Mouse (Mus musculus) liver, embryonic 14.5 days (tissue): Measurements from ENCODE around the gene Tnnt3. TPM values are rescaled to one million over a fixed set of nuclear protein-coding genes. Genes with fewer than 3 reads are reported as not detected.

Experiments
- ATAC-seq: fragments of 200-750 bp; cut with Nextera tagmentation; 2 replicates; pipeline ENCODE4 v1.8.0; 2017; ENCODE audit warnings: moderate number of reproducible peaks, mild to moderate bottlenecking, moderate library complexity; ENCODE audit not compliant: insufficient read depth
- DNase-seq, 3 experiments: peaks; one replicate each; pipeline ENCODE4 v3.0.0-alpha.2; 2012 to 2013; ENCODE audit warnings: low read depth in 3 of 3, low spot score in 3 of 3
- H3K27ac ChIP-seq: fragments of 300-500 bp; sonication (generic); 2 replicates; pipeline ENCODE4 v1.5.1; 2014; ENCODE audit warnings: moderate library complexity, mild to moderate bottlenecking, control low read depth, inconsistent platforms
- H3K27me3 ChIP-seq: fragments of 300-500 bp; sonication (generic); 2 replicates; pipeline ENCODE4 v1.6.1; 2014; ENCODE audit warnings: mild to moderate bottlenecking, low read length, moderate library complexity; ENCODE audit not compliant: control insufficient read depth, insufficient read depth
- H3K36me3 ChIP-seq: fragments of 300-500 bp; sonication (generic); replicated peaks from 2 replicates; pipeline ENCODE4 v1.6.1; 2014; ENCODE audit warnings: low read depth; ENCODE audit not compliant: control insufficient read depth, insufficient read depth
- H3K4me1 ChIP-seq, 2 experiments: fragments of 200-500 bp in 1 of 2; fragments of 300-500 bp in 1 of 2; sonication (generic) in 1 of 2; replicated peaks; 2 replicates each; pipeline ENCODE4 v1.6.1; 2012 to 2014; ENCODE audit warnings: antibody characterized with exemption in 1 of 2, inconsistent platforms in 1 of 2, low read length in 1 of 2; ENCODE audit not compliant: control insufficient read depth in 2 of 2, insufficient read depth in 2 of 2
- H3K4me2 ChIP-seq: fragments of 300-500 bp; sonication (generic); 2 replicates; pipeline ENCODE4 v1.6.1; 2014; ENCODE audit warnings: low read depth, mild to moderate bottlenecking, control low read depth, moderate library complexity
- H3K4me3 ChIP-seq, 2 experiments: fragments of 200-500 bp in 1 of 2; fragments of 300-500 bp in 1 of 2; sonication (generic) in 1 of 2; 2 replicates each; pipeline ENCODE4 v1.5.1; 2012 to 2014; ENCODE audit warnings: low read depth in 2 of 2, low read length in 2 of 2, mild to moderate bottlenecking in 2 of 2, control low read depth in 1 of 2, inconsistent platforms in 1 of 2, moderate library complexity in 1 of 2; ENCODE audit not compliant: insufficient read depth in 1 of 2
- H3K9ac ChIP-seq: fragments of 300-500 bp; sonication (generic); replicated peaks from 2 replicates; pipeline ENCODE4 v1.6.1; 2014; ENCODE audit warnings: mild to moderate bottlenecking, control low read depth, moderate library complexity
- H3K9me3 ChIP-seq: fragments of 300-500 bp; sonication (generic); 2 replicates; pipeline ENCODE4 v1.6.1; 2016; ENCODE audit warnings: low read length, mixed read lengths; ENCODE audit not compliant: control insufficient read depth
- CTCF ChIP-seq: IDR thresholded peaks from 2 replicates; pipeline ENCODE4 v1.5.1; 2016; ENCODE audit warnings: antibody characterized with exemption, low read depth, control low read depth
- EP300 ChIP-seq: IDR thresholded peaks from 2 replicates; pipeline ENCODE4 v1.6.1; 2016; ENCODE audit warnings: antibody characterized with exemption, low read depth
- WGBS: fragments of 180-500 bp; shearing (Covaris S2); extraction: QIAGEN DNeasy Blood & Tissue Kit; methylation state at CpG from one replicate; pipeline ENCODE4 v1.1.7; 2014; ENCODE audit not compliant: insufficient replicate concordance; 5-methylcytosine and 5-hydroxymethylcytosine counted together
- polyA plus RNA-seq, 2 experiments: library from polyadenylated mRNA; depleted of rRNA in 1 of 2; stranded (reverse) in 1 of 2; unstranded in 1 of 2; fragments of >200 nt; fragmentation: Nextera tagmentation in 1 of 2; extraction: Ambion mirVana in 1 of 2; gene quantifications; 2 replicates each; pipeline versions ENCODE4 v1.2.1 to v1.2.3; 2012 to 2014

The Tnnt3 gene
- polyA plus RNA-seq, 2 experiments = 0.15 to 0.17 TPM

- H3K4me2 ChIP-seq = no peak overlapping the region
- H3K27me3 ChIP-seq = no peaks in the 10 kb centered on the region
- H3K9ac ChIP-seq = no peak overlapping the region
- ATAC-seq (peak; percentile 47), DNase-seq (no peak)
- TF ChIP-seq CTCF (no peak), EP300 (no peak)
- H3K4me3 ChIP-seq = no peak overlapping the region
- H3K36me3 ChIP-seq = no peaks in the 10 kb centered on the region
- WGBS = 55% methylated on average over 6 of the region's 6 CpGs
- no peaks in the 10 kb centered on the region for H3K9me3 ChIP-seq
- no peak overlapping the region for H3K27ac ChIP-seq
- H3K4me1 ChIP-seq = peaks cover 0 to 41% of the 10 kb centered on the region in 2 experiments; a peak in 2 of 4 replicates
Measured at GRCm38 (mm10) chr7:142563168-142563567, 64.5 kb downstream of the Tnnt3 start.

- H3K9ac ChIP-seq = no peak overlapping the region
- WGBS = 51% methylated on average over 11 of the region's 11 CpGs
- H3K27ac ChIP-seq = no peak overlapping the region
- H3K36me3 ChIP-seq = no peaks in the 10 kb centered on the region
- H3K27me3 ChIP-seq = no peaks in the 10 kb centered on the region
- ATAC-seq (no peak), DNase-seq (no peak)
- no peak overlapping the region for H3K4me2 ChIP-seq
- no peak overlapping the region for H3K4me3 ChIP-seq
- peaks cover 0 to 51% of the 10 kb centered on the region in 2 experiments; a peak in 2 of 4 replicates for H3K4me1 ChIP-seq
- no peak for TF ChIP-seq CTCF
- TF ChIP-seq EP300 = no peak
- H3K9me3 ChIP-seq = no peaks in the 10 kb centered on the region
Measured at GRCm38 (mm10) chr7:142564955-142565643, 66.5 kb downstream of the Tnnt3 start.

Other genes with a start within 250 kb of the Tnnt3 start
- not detected in 2 replicates for gene Gm2431, start 240.5 kb upstream of the Tnnt3 start, polyA plus RNA-seq (2012; rRNA removed)
- gene Gm2431, start 240.5 kb upstream of the Tnnt3 start, polyA plus RNA-seq (2014; fragmentation: Nextera tagmentation; extraction: Ambion mirVana) = not detected in 2 replicates
- gene Gm4559, start 224.5 kb upstream of the Tnnt3 start, polyA plus RNA-seq (2012; rRNA removed) = not detected in 2 replicates
- not detected in 2 replicates for gene Gm4559, start 224.5 kb upstream of the Tnnt3 start, polyA plus RNA-seq (2014; fragmentation: Nextera tagmentation; extraction: Ambion mirVana)
- gene Krtap5-1, start 201.7 kb upstream of the Tnnt3 start, polyA plus RNA-seq (2012; rRNA removed) = not detected in 2 replicates
- gene Krtap5-1, start 201.7 kb upstream of the Tnnt3 start, polyA plus RNA-seq (2014; fragmentation: Nextera tagmentation; extraction: Ambion mirVana) = not detected in 2 replicates
- not detected in 2 replicates for gene Krtap5-4, start 195.3 kb upstream of the Tnnt3 start, polyA plus RNA-seq (2012; rRNA removed)
- gene Krtap5-4, start 195.3 kb upstream of the Tnnt3 start, polyA plus RNA-seq (2014; fragmentation: Nextera tagmentation; extraction: Ambion mirVana) = not detected in 2 replicates
- gene Ifitm10, start 125.1 kb upstream of the Tnnt3 start, polyA plus RNA-seq (2012; rRNA removed) = 0.87 and 1.1 TPM in 2 replicates
- gene Ifitm10, start 125.1 kb upstream of the Tnnt3 start, polyA plus RNA-seq (2014; fragmentation: Nextera tagmentation; extraction: Ambion mirVana) = 1.0 and 1.3 TPM in 2 replicates
- gene Gm49369, start 116.2 kb upstream of the Tnnt3 start, polyA plus RNA-seq (2012; rRNA removed) = 0.66 TPM in 1 of 2 replicates, not detected in the other
- 0.29 TPM in 1 of 2 replicates, not detected in the other for gene Gm49369, start 116.2 kb upstream of the Tnnt3 start, polyA plus RNA-seq (2014; fragmentation: Nextera tagmentation; extraction: Ambion mirVana)
- gene Ctsd, start 110.8 kb upstream of the Tnnt3 start, polyA plus RNA-seq (2012; rRNA removed) = 180 and 209 TPM in 2 replicates
- 324 and 349 TPM in 2 replicates for gene Ctsd, start 110.8 kb upstream of the Tnnt3 start, polyA plus RNA-seq (2014; fragmentation: Nextera tagmentation; extraction: Ambion mirVana)
- 0.03 and 0.57 TPM in 2 replicates for gene Syt8, start 64.0 kb upstream of the Tnnt3 start, polyA plus RNA-seq (2012; rRNA removed)
- gene Syt8, start 64.0 kb upstream of the Tnnt3 start, polyA plus RNA-seq (2014; fragmentation: Nextera tagmentation; extraction: Ambion mirVana) = not detected in 2 replicates
- 1.7 and 2.1 TPM in 2 replicates for gene Tnni2, start 57.0 kb upstream of the Tnnt3 start, polyA plus RNA-seq (2012; rRNA removed)
- gene Tnni2, start 57.0 kb upstream of the Tnnt3 start, polyA plus RNA-seq (2014; fragmentation: Nextera tagmentation; extraction: Ambion mirVana) = 2.1 and 2.2 TPM in 2 replicates
- 13.3 TPM in 2 replicates for gene Lsp1, start 38.0 kb upstream of the Tnnt3 start, polyA plus RNA-seq (2012; rRNA removed)
- gene Lsp1, start 38.0 kb upstream of the Tnnt3 start, polyA plus RNA-seq (2014; fragmentation: Nextera tagmentation; extraction: Ambion mirVana) = 13.2 and 15.2 TPM in 2 replicates
- 24.4 and 45.9 TPM in 2 replicates for gene Mrpl23, start 33.9 kb downstream of the Tnnt3 start, polyA plus RNA-seq (2012; rRNA removed)
- 11.1 and 14.4 TPM in 2 replicates for gene Mrpl23, start 33.9 kb downstream of the Tnnt3 start, polyA plus RNA-seq (2014; fragmentation: Nextera tagmentation; extraction: Ambion mirVana)
- 904 and 960 TPM in 2 replicates for gene Igf2, start 168.0 kb downstream of the Tnnt3 start, polyA plus RNA-seq (2012; rRNA removed)
- 416 and 496 TPM in 2 replicates for gene Igf2, start 168.0 kb downstream of the Tnnt3 start, polyA plus RNA-seq (2014; fragmentation: Nextera tagmentation; extraction: Ambion mirVana)
- 0.02 and 0.06 TPM in 2 replicates for gene Gm49394, start 171.1 kb downstream of the Tnnt3 start, polyA plus RNA-seq (2012; rRNA removed)
- not detected in 2 replicates for gene Gm49394, start 171.1 kb downstream of the Tnnt3 start, polyA plus RNA-seq (2014; fragmentation: Nextera tagmentation; extraction: Ambion mirVana)
- gene Ins2, start 244.5 kb downstream of the Tnnt3 start, polyA plus RNA-seq (2012; rRNA removed) = 0.13 and 0.39 TPM in 2 replicates
- 0.83 TPM in 1 of 2 replicates, not detected in the other for gene Ins2, start 244.5 kb downstream of the Tnnt3 start, polyA plus RNA-seq (2014; fragmentation: Nextera tagmentation; extraction: Ambion mirVana)